Mouse (Mus musculus): ENCODE data around the gene Rpl22.

Gene Rpl22

DNA sequence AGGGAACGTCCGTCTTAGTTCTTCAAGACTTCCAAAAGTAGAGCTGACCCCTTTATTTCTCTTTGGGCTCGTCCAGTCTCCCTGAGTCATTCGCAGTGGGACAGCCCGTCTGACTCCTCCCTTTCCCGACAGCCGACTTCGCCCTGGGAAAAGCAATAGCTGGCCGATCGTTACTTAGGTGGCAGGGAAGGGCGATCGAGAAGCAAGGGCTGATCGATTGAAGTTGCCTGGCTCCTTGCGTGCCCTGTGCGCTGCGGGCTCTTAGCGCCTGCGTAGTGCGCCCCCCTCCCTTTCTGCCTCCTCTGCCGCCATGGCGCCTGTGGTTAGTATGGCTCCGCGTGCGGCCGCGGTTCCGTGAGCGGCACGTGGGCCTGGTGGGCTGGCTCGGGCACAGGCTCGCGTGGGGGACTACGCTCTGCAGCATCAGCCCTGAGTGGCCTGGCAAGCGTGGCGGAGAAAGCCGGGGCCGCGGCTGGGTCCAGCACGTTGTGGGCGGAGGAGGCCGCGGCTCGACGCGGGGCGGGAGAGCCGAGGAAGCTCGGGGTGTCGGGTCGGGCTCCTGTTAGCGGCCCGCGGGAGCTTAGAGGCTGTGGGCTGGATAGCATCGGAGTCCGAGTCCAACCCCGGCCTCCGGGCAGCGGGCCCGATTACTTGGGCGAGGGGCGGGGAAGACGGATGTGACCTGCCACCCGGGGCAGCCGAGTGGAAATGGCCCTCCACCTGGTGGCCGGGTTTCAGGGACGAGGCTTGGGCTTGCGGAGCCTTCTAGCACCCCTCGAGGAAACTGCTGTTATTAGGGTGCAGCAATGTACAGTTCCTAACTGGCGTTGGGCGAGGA, at the start of gene Rpl22:
Gene Rpl22, plus strand, starts transcription at position 169 of the 838 bp plus-strand sequence.
- peak; percentile 98 for ATAC-seq (ENCODE audit: insufficient number of reproducible peaks, low FRiP score, low TSS enrichment)

DNA sequence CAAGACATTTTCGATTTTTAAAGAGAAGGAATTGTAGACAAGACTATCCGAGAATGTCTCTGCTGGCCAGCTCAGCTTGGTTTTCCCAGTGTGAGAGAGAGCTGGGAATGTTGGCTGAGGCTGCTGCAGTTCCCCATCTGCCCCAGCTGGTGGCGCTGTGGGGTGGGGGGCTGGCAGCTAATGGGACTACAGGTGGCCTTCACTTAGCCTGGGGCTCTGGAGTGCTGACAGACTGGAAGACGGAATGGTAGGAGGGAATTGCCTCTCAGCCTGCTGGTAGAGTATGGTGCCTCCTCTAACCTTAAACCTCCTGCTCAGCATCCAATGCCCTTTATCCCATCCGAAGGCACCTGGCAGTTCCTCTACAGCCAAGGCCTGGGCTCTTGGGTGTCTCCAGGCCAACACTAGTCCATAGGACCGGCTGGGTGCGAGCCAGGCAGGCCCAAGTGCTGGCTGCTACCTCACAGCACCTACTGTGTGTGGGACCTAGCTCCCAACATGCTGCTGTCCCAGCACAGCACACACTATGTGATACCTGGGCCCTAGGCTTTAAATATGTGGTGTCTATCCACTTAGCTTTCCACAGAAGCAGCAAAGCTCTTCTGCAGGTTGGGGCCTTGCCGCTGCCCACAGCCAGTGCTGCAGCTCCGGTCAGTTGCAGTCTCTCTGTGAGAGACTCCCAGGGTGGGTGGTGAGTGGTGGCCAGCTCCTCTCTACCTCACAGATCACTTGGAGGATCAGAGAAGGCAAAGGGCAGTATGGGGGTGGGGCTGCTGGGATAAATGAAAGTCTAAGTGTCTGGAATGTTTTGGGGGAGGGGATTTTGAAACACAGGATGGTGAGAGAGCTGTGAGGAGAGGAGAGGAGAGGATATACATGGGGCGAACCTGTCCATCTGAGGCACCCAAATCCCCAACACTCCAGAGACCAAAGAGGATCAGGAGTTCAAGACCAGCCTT, 48.9 kb upstream of the Rpl22 start:
- ATAC-seq (ENCODE audit: insufficient number of reproducible peaks, low FRiP score, low TSS enrichment), result no peak

DNA sequence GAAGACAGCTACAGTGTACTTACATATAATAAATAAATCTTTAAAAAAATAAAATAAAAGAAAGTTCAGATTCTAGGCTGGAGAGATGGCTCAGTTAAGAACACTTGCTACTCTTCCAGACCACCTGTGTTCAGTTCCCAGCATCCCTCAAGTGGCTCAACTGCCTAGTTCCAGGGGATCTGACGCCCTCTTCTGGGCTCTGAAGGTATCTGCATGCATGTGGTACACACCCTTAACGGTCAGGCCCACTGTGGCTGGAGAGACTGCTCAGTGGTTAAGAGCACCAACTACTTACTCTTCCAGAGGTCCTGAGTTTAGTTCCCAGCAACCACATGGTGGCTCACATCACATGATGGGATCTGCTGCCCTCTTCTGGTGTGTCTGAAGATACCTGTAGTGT, 47.6 kb upstream of the Rpl22 start:
- ATAC-seq (ENCODE audit: insufficient number of reproducible peaks, low FRiP score, low TSS enrichment), result no peak

DNA sequence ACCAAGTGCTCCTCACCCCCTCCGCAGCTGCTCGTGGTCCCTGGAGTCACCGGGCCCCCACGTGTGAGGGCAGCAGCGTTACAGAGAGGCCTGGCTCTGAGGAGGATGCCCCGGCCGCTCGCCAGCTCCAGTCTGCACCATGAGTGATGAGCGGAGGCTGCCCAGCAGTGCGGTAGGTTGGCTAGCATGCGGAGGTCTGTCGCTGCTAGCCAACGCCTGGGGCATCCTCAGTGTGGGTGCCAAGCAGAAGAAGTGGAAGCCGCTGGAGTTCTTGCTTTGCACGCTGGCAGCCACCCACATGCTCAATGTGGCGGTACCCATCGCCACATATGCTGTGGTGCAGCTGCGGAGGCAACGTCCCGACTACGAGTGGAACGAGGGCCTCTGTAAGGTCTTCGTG, 46.6 kb upstream of the Rpl22 start:
- no peak for ATAC-seq (ENCODE audit: insufficient number of reproducible peaks, low FRiP score, low TSS enrichment)

GRCm38 (mm10) chr4:152281601-152282000, 43.9 kb upstream of the Rpl22 start:
- ATAC-seq (ENCODE audit: insufficient number of reproducible peaks, low FRiP score, low TSS enrichment), result no peak

GRCm38 (mm10) chr4:152282721-152283120, 42.8 kb upstream of the Rpl22 start:
- ATAC-seq (ENCODE audit: insufficient number of reproducible peaks, low FRiP score, low TSS enrichment), result no peak

GRCm38 (mm10) chr4:152283186-152283950, 42.2 kb upstream of the Rpl22 start:
- ATAC-seq (ENCODE audit: insufficient number of reproducible peaks, low FRiP score, low TSS enrichment), result peak; percentile 34; the same call in 1 of the 2 replicates

DNA sequence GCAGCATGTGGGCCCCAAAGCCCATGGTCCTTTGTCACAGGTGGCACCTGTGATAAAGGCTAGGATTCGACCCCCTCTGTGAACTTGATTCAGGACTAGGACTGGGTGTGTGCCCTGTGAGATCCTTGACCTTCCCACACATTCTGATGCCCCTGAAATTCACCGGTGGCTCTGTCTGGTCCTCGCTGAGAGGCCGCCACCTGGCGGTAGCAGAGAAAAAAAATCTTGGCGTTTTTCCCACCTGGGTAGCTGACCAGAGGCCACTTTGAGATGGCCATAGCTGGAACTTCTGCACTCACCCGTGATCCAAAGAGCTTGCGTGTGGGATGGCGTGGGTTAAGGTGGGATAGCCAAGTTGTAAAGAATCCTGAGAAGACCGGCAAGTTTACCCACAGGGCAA, 40.0 kb upstream of the Rpl22 start:
- 0 out of 2 replicates have a peak, but pooled peaks have one; percentile 15 for ATAC-seq (ENCODE audit: insufficient number of reproducible peaks, low FRiP score, low TSS enrichment)

- no peak for ATAC-seq (ENCODE audit: insufficient number of reproducible peaks, low FRiP score, low TSS enrichment)
Measured at GRCm38 (mm10) chr4:152286183-152286582, 39.4 kb upstream of the Rpl22 start.

DNA sequence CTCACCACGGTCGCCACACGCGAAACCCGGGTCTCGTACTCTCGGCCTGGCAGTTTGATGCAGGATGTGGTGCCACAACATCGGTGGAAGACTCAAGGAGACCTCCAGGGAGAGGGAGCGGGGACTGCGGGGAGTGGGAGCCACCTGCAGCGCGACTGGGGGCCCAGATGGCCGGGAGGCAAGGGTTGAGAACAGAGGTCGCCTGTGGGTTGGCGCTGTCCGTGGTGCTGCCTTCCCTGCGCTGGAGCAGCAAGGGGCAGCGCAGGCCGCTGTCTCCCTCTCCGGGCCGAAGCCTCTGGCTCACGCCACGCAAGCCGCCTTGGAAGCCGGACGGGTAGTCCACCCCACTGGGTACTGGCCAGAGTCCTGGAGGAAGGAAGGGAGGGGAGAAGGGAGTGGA, 38.7 kb upstream of the Rpl22 start:
- no peak for ATAC-seq (ENCODE audit: insufficient number of reproducible peaks, low FRiP score, low TSS enrichment)

GRCm38 (mm10) chr4:152287317-152288120, 38.0 kb upstream of the Rpl22 start:
- ATAC-seq (ENCODE audit: insufficient number of reproducible peaks, low FRiP score, low TSS enrichment), result no peak

DNA sequence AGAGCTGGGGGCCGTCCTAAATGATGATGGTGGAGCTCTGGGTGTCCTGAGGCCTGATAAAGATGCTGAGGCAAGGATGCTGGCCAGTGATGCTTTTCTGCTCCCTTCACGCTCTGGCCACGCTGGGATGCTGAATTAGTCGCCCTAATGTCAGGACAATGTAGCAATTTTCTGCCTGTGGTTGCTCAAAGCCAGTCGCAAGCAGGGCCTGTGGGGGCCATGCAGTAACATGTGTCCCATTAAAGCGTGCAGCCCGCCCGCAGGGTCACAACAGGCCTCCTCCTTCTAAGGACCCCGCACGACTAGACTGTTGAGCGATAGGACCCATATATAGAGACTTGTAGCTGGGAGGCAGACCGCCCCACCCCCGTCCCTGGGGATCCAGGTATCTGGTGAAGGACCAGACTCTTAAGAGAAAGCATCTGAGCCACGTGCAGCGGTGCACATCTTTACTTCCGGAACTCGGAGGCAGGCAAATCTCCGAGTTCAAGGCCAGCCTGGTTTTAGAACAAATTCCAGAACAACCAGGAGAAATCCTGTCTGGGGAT, 37.1 kb upstream of the Rpl22 start:
- no peak for ATAC-seq (ENCODE audit: insufficient number of reproducible peaks, low FRiP score, low TSS enrichment)

- no peak for ATAC-seq (ENCODE audit: insufficient number of reproducible peaks, low FRiP score, low TSS enrichment)
Measured at GRCm38 (mm10) chr4:152290385-152290784, 35.2 kb upstream of the Rpl22 start.

GRCm38 (mm10) chr4:152290991-152291390, 34.6 kb upstream of the Rpl22 start:
- no peak for ATAC-seq (ENCODE audit: insufficient number of reproducible peaks, low FRiP score, low TSS enrichment)

GRCm38 (mm10) chr4:152291562-152291961, 34.0 kb upstream of the Rpl22 start, which contains the start of gene Hes3:
Hes3 (minus strand) TSS chr4:152291662.
- no peak for ATAC-seq (ENCODE audit: insufficient number of reproducible peaks, low FRiP score, low TSS enrichment)

DNA sequence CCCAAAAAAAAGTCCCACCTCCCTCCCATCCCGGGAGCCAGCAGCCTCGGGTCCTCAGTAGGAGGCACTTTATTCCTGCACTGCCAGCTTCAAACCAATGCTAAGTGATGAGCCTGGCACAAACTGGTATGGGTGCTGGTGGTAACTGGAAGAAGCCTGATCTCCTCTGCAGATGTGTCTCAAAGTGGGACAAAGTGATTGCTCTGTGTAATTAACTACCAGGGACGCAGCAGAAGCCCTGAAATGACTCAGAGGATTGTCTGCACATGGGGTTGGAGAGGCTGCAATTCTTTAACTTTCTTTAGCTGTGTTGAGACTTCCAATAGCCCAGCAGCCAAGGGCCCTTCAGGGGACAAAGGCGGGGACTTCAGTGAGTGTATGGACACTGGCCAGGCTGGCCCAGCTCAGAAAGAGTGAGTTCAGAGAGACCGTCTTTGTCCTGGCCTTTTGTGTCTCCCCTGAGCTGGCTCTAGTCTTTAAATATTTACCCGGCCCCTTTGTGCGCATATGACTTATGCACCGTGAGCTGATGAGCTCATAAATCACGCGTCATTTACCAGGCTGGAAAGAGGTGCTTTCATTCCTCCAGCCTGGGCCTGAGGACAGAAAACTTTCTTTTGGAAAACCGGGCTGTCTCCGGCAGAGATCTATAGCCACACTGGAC, 33.3 kb upstream of the Rpl22 start:
- ATAC-seq (ENCODE audit: insufficient number of reproducible peaks, low FRiP score, low TSS enrichment), result no peak

- no peak for ATAC-seq (ENCODE audit: insufficient number of reproducible peaks, low FRiP score, low TSS enrichment)
Measured at GRCm38 (mm10) chr4:152294188-152294929, 31.2 kb upstream of the Rpl22 start.

GRCm38 (mm10) chr4:152295916-152296315, 29.6 kb upstream of the Rpl22 start:
- no peak for ATAC-seq (ENCODE audit: insufficient number of reproducible peaks, low FRiP score, low TSS enrichment)

All from cerebellum, adult (tissue).